Mouse (Mus musculus): ENCODE data around the gene 2810408A11Rik.

Gene 2810408A11Rik

GRCm38 (mm10) chr11:69912716-69913530 lies 12.1 kb upstream of the 2810408A11Rik start:
- WGBS = 76% methylated on average over 15 of the region's 15 CpGs

- WGBS = 88% methylated on average over 6 of the region's 6 CpGs
These were observed 10.9 kb upstream of the 2810408A11Rik start for GRCm38 (mm10) chr11:69911701-69912100.

- 95% methylated on average over 17 of the region's 17 CpGs for WGBS
These were observed 10.2 kb upstream of the 2810408A11Rik start for GRCm38 (mm10) chr11:69910781-69911560.

- WGBS = 92% methylated on average over 8 of the region's 8 CpGs
These were observed 9.4 kb upstream of the 2810408A11Rik start for GRCm38 (mm10) chr11:69910177-69910576.

GRCm38 (mm10) chr11:69909174-69909573 lies 8.4 kb upstream of the 2810408A11Rik start:
- WGBS = 80% methylated on average over 5 of the region's 5 CpGs

GRCm38 (mm10) chr11:69908645-69909044 lies 7.9 kb upstream of the 2810408A11Rik start:
- WGBS = 87% methylated on average over 11 of the region's 11 CpGs

- 97% methylated on average over 9 of the region's 9 CpGs for WGBS
These were observed 3.5 kb upstream of the 2810408A11Rik start for GRCm38 (mm10) chr11:69904311-69904710.

GRCm38 (mm10) chr11:69902972-69903371 lies 2.2 kb upstream of the 2810408A11Rik start:
- WGBS = 76% methylated on average over 13 of the region's 13 CpGs

GRCm38 (mm10) chr11:69901993-69902392 lies 1.2 kb upstream of the 2810408A11Rik start:
- under 1% methylated on average over 39 of the region's 39 CpGs for WGBS

- under 1% methylated on average over 42 of the region's 42 CpGs for WGBS
These were observed 639 bp upstream of the 2810408A11Rik start for GRCm38 (mm10) chr11:69901406-69901846.

- WGBS = 29% methylated on average over 4 of the region's 4 CpGs
These were observed 917 bp downstream of the 2810408A11Rik start for GRCm38 (mm10) chr11:69899870-69900269.

- 70% methylated on average over 4 of the region's 4 CpGs for WGBS
These were observed 5.5 kb downstream of the 2810408A11Rik start, which contains the start of gene Acap1 for GRCm38 (mm10) chr11:69895291-69895690. Gene Acap1, minus strand, starts transcription at chr11:69895539.

- 75% methylated on average over 5 of the region's 5 CpGs for WGBS
These were observed 6.1 kb downstream of the 2810408A11Rik start for GRCm38 (mm10) chr11:69894671-69895070.

GRCm38 (mm10) chr11:69891482-69891881 lies 9.3 kb downstream of the 2810408A11Rik start:
- WGBS = 54% methylated on average over 4 of the region's 4 CpGs

GRCm38 (mm10) chr11:69886907-69887635 lies 13.7 kb downstream of the 2810408A11Rik start:
- 68% methylated on average over 8 of the region's 8 CpGs for WGBS

- WGBS = 84% methylated on average over 8 of the region's 8 CpGs
These were observed 16.1 kb downstream of the 2810408A11Rik start for GRCm38 (mm10) chr11:69884663-69885062.

GRCm38 (mm10) chr11:69884240-69884639 lies 16.5 kb downstream of the 2810408A11Rik start:
- 79% methylated on average over 9 of the region's 9 CpGs for WGBS

- WGBS = 88% methylated on average over 8 of the region's 8 CpGs
These were observed 17.1 kb downstream of the 2810408A11Rik start for GRCm38 (mm10) chr11:69883527-69884151.

- 70% methylated on average over 4 of the region's 4 CpGs for WGBS
These were observed 17.7 kb downstream of the 2810408A11Rik start for GRCm38 (mm10) chr11:69883066-69883465.

- WGBS = 65% methylated on average over 21 of the region's 21 CpGs
These were observed 18.8 kb downstream of the 2810408A11Rik start for GRCm38 (mm10) chr11:69881787-69882670.
